Mouse (Mus musculus) limb, embryonic 14.5 days (tissue): ENCODE measurements around the gene Rasgrf2. TPM values are rescaled to one million over a fixed set of nuclear protein-coding genes. Genes with fewer than 3 reads are reported as not detected.

ENCODE experiments used
- ATAC-seq: fragments of 200-750 bp; cut with Nextera tagmentation; 2 replicates; pipeline ENCODE4 v1.8.0; 2017; ENCODE audit warnings: low read depth, moderate number of reproducible peaks, moderate TSS enrichment; ENCODE audit not compliant: low FRiP score
- DNase-seq: peaks from one replicate; pipeline ENCODE4 v3.0.0-alpha.2; 2015; ENCODE audit warnings: low spot score
- H3K27ac ChIP-seq: fragments of 300-500 bp; sonication (generic); replicated peaks from 2 replicates; pipeline ENCODE4 v1.5.1; 2014; ENCODE audit warnings: low read depth, mild to moderate bottlenecking, low read length, moderate library complexity, mixed read lengths
- H3K27me3 ChIP-seq: fragments of 300-500 bp; sonication (generic); 2 replicates; pipeline ENCODE4 v1.6.1; 2014; ENCODE audit warnings: low read length, mixed read lengths; ENCODE audit not compliant: control insufficient read depth, insufficient read depth
- H3K36me3 ChIP-seq: fragments of 300-500 bp; sonication (generic); 2 replicates; pipeline ENCODE4 v1.6.1; 2014; ENCODE audit warnings: mild to moderate bottlenecking, low read length, moderate library complexity, mixed read lengths; ENCODE audit not compliant: control insufficient read depth, insufficient read depth
- H3K4me1 ChIP-seq: fragments of 300-500 bp; sonication (generic); 2 replicates; pipeline ENCODE4 v1.6.1; 2014; ENCODE audit warnings: antibody characterized with exemption, low read length, mixed read lengths; ENCODE audit not compliant: control insufficient read depth, insufficient read depth
- H3K4me2 ChIP-seq: fragments of 300-500 bp; sonication (generic); replicated peaks from 2 replicates; pipeline ENCODE4 v1.6.1; 2014; ENCODE audit warnings: low read depth, mild to moderate bottlenecking, low read length, moderate library complexity; ENCODE audit not compliant: severe bottlenecking
- H3K4me3 ChIP-seq: fragments of 300-500 bp; sonication (generic); replicated peaks from 2 replicates; pipeline ENCODE4 v1.5.1; 2014; ENCODE audit warnings: low read length
- H3K9ac ChIP-seq: fragments of 300-500 bp; sonication (generic); 2 replicates; pipeline ENCODE4 v1.6.1; 2014; ENCODE audit warnings: mild to moderate bottlenecking, low read depth, low read length, moderate library complexity; ENCODE audit not compliant: severe bottlenecking
- H3K9me3 ChIP-seq: fragments of 300-500 bp; sonication (generic); 2 replicates; pipeline ENCODE4 v1.6.1; 2016; ENCODE audit warnings: low read length; ENCODE audit not compliant: control insufficient read depth
- POLR2A ChIP-seq: fragments of 200-500 bp; IDR thresholded peaks from 2 replicates; pipeline ENCODE4 v1.8.0; 2012; ENCODE audit warnings: inconsistent platforms, mild to moderate bottlenecking, moderate library complexity, borderline replicate concordance; ENCODE audit not compliant: insufficient read depth, insufficient read length; ENCODE audit errors: extremely low read depth
- WGBS: fragments of 180-500 bp; shearing (Covaris S2); extraction: QIAGEN DNeasy Blood & Tissue Kit; methylation state at CpG from one replicate; pipeline ENCODE4 v1.1.7; 2014; 5-methylcytosine and 5-hydroxymethylcytosine counted together
- polyA plus RNA-seq, 2 experiments: library from polyadenylated mRNA; depleted of rRNA in 1 of 2; stranded (reverse) in 1 of 2; unstranded in 1 of 2; fragments of >200 nt; fragmentation: Nextera tagmentation in 1 of 2; extraction: Ambion mirVana in 1 of 2; gene quantifications; 2 replicates each; pipeline versions ENCODE4 v1.2.1 to v1.2.3; 2012 to 2014

Gene Rasgrf2
- polyA plus RNA-seq, 2 experiments, result 0.18 to 0.57 TPM

DNA sequence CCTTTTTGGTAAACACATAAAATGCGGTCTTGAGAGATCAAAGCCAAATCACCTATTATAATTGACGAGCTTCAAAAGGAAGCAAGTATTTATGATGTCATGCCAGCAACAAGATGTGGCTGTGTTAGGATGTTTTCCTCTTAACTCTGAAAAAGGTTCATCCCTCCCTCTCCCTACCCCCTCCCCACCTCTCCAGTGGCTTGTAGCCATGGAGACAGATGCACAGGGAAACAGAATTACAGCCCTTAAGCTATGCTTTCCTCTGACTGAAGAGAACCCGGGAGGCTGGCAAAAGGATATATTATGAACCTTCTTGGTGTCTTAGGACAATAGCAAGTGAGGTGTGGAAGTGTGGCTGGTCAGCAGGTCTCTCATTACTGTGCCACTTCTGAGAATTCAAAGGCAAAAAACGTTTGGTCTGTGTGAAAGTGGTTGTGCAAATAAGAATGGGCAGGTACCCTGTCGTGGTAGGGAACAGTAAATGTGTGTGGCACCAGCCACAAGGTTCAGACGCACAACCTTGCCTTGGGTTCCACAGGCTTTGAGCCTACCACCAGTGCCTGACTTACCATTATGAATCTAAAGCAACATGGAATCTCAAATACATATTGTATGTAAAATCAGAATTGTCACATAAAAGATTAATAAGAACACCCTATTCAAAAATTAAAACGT lies 145.4 kb downstream of the Rasgrf2 start:
- no peak for TF ChIP-seq POLR2A
- H3K27me3 ChIP-seq, result no peaks in the 10 kb centered on the region
- H3K4me1 ChIP-seq, result no peaks in the 10 kb centered on the region
- no peaks in the 10 kb centered on the region for H3K36me3 ChIP-seq
- DNase-seq (no peak), ATAC-seq (no peak)
- H3K27ac ChIP-seq, result no peak overlapping the region
- 37% methylated on average over 7 of the region's 7 CpGs for WGBS
- H3K4me3 ChIP-seq, result no peak overlapping the region
- H3K9me3 ChIP-seq, result no peaks in the 10 kb centered on the region
- H3K4me2 ChIP-seq, result no peak overlapping the region
- no peak overlapping the region for H3K9ac ChIP-seq

DNA sequence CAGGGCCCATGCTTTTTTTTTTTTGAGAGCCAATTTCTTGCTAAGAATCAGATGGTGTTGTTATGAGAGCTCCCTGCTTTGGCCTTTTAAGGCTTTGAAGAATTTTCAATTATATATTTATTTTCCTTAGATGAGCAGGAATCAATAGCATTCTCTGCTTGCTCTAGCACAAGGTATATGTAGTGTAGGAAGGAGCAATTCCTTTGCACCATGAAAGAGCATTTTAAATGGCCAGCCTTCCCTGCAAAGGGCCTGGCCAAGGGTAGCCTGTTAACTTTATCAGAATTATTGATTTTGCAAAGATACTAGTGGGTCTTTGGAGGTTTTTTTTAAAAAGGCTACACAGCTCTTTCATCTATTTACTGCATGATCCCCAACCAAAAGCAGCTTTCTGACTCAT lies 146.4 kb downstream of the Rasgrf2 start:
- H3K9ac ChIP-seq, result no peak overlapping the region
- H3K27ac ChIP-seq, result no peak overlapping the region
- no peaks in the 10 kb centered on the region for H3K27me3 ChIP-seq
- no peaks in the 10 kb centered on the region for H3K36me3 ChIP-seq
- H3K4me3 ChIP-seq, result no peak overlapping the region
- no peak for DNase-seq
- ATAC-seq, result no peak
- TF ChIP-seq POLR2A, result no peak
- no peaks in the 10 kb centered on the region for H3K4me1 ChIP-seq
- no peaks in the 10 kb centered on the region for H3K9me3 ChIP-seq
- no peak overlapping the region for H3K4me2 ChIP-seq

DNA sequence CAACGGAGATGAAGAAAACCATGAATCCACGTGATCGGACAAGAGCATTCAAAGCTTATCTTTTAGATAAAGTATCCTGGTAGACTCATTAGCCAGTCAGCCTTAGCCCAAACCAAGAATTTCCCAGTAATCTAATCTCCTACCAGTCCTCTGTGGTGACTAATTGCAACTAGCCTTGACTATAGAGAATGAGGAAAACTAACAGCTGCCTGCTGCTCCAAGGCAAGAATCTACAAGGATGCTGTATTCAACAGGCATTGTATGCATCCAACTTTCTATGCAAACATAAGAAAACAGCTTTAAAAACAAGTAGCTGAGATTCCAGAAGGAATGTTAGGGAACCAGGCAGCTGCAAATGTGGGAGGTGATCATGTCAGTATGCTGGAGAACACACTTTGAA lies 149.4 kb downstream of the Rasgrf2 start:
- no peak for TF ChIP-seq POLR2A
- no peak for DNase-seq
- Histone ChIP-seq H3K4me3 (no peak overlapping the region), H3K27me3 (no peaks in the 10 kb centered on the region), H3K4me2 (no peak overlapping the region), H3K36me3 (no peaks in the 10 kb centered on the region), H3K4me1 (no peaks in the 10 kb centered on the region), H3K27ac (no peak overlapping the region), H3K9me3 (no peaks in the 10 kb centered on the region), H3K9ac (no peak overlapping the region)
- ATAC-seq, result no peak
- 81% methylated on average over 3 of the region's 3 CpGs for WGBS

DNA sequence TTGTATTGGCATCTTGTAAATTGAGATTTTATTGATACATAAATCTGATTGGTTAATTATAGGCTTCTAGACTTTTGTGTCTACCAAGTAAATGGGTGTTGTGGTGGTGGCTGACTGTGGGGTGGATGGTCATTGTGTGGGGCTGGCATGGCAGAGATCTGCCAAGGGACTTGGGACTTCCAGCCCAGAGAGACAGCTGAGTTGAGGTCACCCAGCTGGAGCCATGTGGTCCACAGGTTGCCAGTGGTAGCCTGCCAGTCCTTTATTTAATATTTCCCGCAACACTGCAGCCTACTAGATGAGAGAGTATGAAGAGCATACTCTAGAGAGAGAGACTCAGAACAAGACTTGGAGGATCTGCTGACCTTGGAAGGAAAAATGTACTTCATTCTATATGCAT lies 150.0 kb downstream of the Rasgrf2 start:
- 96% methylated on average over 1 of the region's 1 CpGs for WGBS

DNA sequence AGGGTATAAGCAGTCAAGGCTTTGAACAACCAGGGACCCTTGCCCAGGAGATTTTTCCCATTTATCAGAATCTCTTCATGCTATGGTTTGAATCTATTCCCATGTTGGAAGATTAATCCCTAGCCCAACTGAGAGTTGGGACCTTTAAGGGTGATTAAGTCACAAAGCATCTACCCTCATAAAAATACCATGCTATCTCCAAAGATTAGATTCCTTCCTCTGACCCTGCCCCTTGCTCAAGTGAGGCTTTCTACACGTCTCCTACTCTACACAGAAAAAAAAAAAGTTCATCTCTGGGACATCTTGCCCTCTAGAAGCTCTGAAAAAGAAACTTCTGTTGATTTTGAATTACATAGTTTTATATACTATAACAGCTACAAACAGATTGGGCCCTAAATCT lies 154.5 kb downstream of the Rasgrf2 start:
- TF ChIP-seq POLR2A, result no peak
- WGBS, result 67% methylated on average over 1 of the region's 1 CpGs
- no peak for ATAC-seq

More for the DNA sequence above, 150.0 kb downstream of the Rasgrf2 start:
- Histone ChIP-seq H3K4me2 (no peak overlapping the region), H3K9me3 (no peaks in the 10 kb centered on the region), H3K36me3 (no peaks in the 10 kb centered on the region), H3K27ac (no peak overlapping the region), H3K4me3 (no peak overlapping the region), H3K9ac (no peak overlapping the region), H3K27me3 (no peaks in the 10 kb centered on the region), H3K4me1 (no peaks in the 10 kb centered on the region)
- DNase-seq (no peak), ATAC-seq (no peak)
- TF ChIP-seq POLR2A, result no peak

More for the DNA sequence above, 154.5 kb downstream of the Rasgrf2 start:
- H3K4me2 ChIP-seq, result no peak overlapping the region
- no peaks in the 10 kb centered on the region for H3K36me3 ChIP-seq
- no peak overlapping the region for H3K4me3 ChIP-seq
- no peaks in the 10 kb centered on the region for H3K4me1 ChIP-seq
- no peak overlapping the region for H3K27ac ChIP-seq
- H3K9ac ChIP-seq, result no peak overlapping the region
- H3K27me3 ChIP-seq, result no peaks in the 10 kb centered on the region
- no peaks in the 10 kb centered on the region for H3K9me3 ChIP-seq
- DNase-seq, result no peak
